Mouse (Mus musculus): ENCODE results near the gene Olfr178. TPM values are rescaled to one million over a fixed set of nuclear protein-coding genes. Genes with fewer than 3 reads are reported as not detected.

Olfr178 gene
- polyA plus RNA-seq, 1 experiment, result not detected

DNA sequence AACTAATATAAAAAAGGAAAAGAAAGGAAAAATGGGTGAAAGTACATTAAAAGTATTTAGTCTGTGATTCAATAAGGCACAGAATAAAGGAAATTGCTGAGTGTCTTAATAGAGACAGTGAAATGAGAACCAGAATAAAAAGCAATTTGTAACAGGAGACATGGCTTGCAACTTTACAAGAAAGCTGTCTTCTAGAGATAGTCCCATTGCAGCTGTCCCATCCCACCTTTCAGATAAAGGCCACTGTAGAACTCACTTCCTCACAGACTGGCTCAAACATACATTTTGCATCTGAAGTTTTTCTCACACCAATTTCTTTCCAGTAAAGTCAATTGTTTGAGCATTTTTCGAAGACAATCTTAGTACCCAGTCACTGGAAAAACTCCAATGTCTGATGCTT is 30.4 kb downstream of the Olfr178 start:
- Histone ChIP-seq H3K79me2 (ENCODE audit: control insufficient read depth, insufficient read depth) (no peaks in the 10 kb centered on the region), H3K36me3 (ENCODE audit: control insufficient read depth, insufficient read depth) (no peaks in the 10 kb centered on the region), H3ac (ENCODE audit: control insufficient read depth, insufficient read length) (no peak overlapping the region), H3K4me3 (no peak overlapping the region), H3K27me3 (ENCODE audit: control insufficient read depth, insufficient read depth, insufficient read length) (no peaks in the 10 kb centered on the region), H3K4me2 (ENCODE audit: low read depth) (no peak overlapping the region)
- TF ChIP-seq TCF12 (IDR thresholded peaks at IDR 0.05; ENCODE audit: insufficient read depth, poor library complexity, severe bottlenecking), result no peak
- TF ChIP-seq CEBPB (IDR thresholded peaks at IDR 0.05; ENCODE audit: insufficient read depth, poor library complexity, severe bottlenecking), result no peak
- no peak for TF ChIP-seq MYOG (IDR thresholded peaks at IDR 0.05; ENCODE audit: control insufficient read depth in 1 of 3, insufficient read depth in 1 of 3, insufficient read length in 2 of 3, low read depth in 2 of 3)
- no peak for TF ChIP-seq POLR2AphosphoS2 (IDR thresholded peaks at IDR 0.05; ENCODE audit: insufficient read length, low read depth)
- TF ChIP-seq E2F4 (IDR thresholded peaks at IDR 0.05; ENCODE audit: insufficient read depth), result no peak
- no peak for TF ChIP-seq MAX (IDR thresholded peaks at IDR 0.05; ENCODE audit: low read depth)
- TF ChIP-seq POLR2A (IDR thresholded peaks at IDR 0.05; ENCODE audit: insufficient read length, low read depth), result no peak
- TF ChIP-seq SRF (IDR thresholded peaks at IDR 0.05; ENCODE audit: control insufficient read depth, insufficient read length, low read depth), result no peak
- TF ChIP-seq USF1 (IDR thresholded peaks at IDR 0.05; ENCODE audit: low read depth), result no peak

DNA sequence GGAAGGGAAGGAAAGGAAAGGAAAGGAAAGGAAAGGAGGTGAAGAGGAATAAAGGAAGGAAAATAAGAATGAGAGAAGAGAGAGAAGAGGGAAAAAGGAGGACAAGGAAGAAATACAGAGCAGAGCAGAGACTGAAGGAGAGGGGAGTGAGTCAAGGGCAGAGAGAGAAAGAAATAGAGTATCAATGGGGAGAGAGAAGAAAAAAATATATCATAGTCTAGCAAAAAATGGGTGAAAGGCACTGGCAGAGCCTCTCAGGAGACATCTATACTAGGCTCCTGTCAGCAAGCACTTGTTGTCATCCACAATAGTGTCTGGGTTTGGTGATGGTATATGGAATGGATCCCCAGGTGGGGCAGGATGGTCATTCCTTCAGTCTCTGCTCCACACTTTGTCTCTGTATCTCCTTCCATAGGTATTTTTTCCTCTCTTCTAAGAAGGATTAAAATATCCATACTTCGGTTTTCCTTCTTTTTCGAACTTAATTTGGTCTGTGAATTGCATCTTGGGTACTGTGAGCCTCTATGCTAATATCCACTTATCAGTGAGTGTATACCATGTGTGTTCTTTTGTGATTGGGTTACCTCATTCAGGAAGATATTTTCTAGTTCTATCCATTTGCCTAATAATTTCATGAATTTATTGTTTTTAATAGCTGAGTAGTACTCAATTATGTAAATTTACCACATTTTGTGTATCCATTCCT is 31.7 kb downstream of the Olfr178 start:
- Histone ChIP-seq H3ac (ENCODE audit: control insufficient read depth, insufficient read length) (no peak overlapping the region), H3K36me3 (ENCODE audit: control insufficient read depth, insufficient read depth) (no peaks in the 10 kb centered on the region), H3K27me3 (ENCODE audit: control insufficient read depth, insufficient read depth, insufficient read length) (no peaks in the 10 kb centered on the region), H3K4me3 (no peak overlapping the region), H3K79me2 (ENCODE audit: control insufficient read depth, insufficient read depth) (no peaks in the 10 kb centered on the region), H3K4me2 (ENCODE audit: low read depth) (no peak overlapping the region)
- TF ChIP-seq MYOD1 (IDR thresholded peaks at IDR 0.05; ENCODE audit: control insufficient read depth in 1 of 3, insufficient read length in 2 of 3, low read depth in 2 of 3) (no peak), POLR2AphosphoS2 (IDR thresholded peaks at IDR 0.05; ENCODE audit: insufficient read length, low read depth) (no peak), USF1 (IDR thresholded peaks at IDR 0.05; ENCODE audit: low read depth) (no peak), TCF12 (IDR thresholded peaks at IDR 0.05; ENCODE audit: insufficient read depth, poor library complexity, severe bottlenecking) (no peak), MAX (IDR thresholded peaks at IDR 0.05; ENCODE audit: low read depth) (no peak), CEBPB (IDR thresholded peaks at IDR 0.05; ENCODE audit: insufficient read depth, poor library complexity, severe bottlenecking) (no peak), TCF3 (IDR thresholded peaks at IDR 0.05; ENCODE audit: insufficient read length, low read depth) (no peak)

Other genes starting within 250 kb of the Olfr178 start
- gene Cpox, start 221.8 kb downstream of the Olfr178 start, polyA plus RNA-seq (2012; fragmentation: generic; extraction: Trizol), result 20.0 TPM
- not detected for gene Gpr15, start 173.0 kb downstream of the Olfr178 start, polyA plus RNA-seq (2012; fragmentation: generic; extraction: Trizol)
- gene Cldnd1, start 164.2 kb downstream of the Olfr178 start, polyA plus RNA-seq (2012; fragmentation: generic; extraction: Trizol), result 68.1 TPM
- gene Olfr172, start 128.9 kb downstream of the Olfr178 start, polyA plus RNA-seq (2012; fragmentation: generic; extraction: Trizol), result not detected
- gene Olfr173, start 91.8 kb downstream of the Olfr178 start, polyA plus RNA-seq (2012; fragmentation: generic; extraction: Trizol), result not detected
- not detected for gene Olfr175-ps1, start 65.3 kb downstream of the Olfr178 start, polyA plus RNA-seq (2012; fragmentation: generic; extraction: Trizol)
- gene Olfr177, start 17.3 kb downstream of the Olfr178 start, polyA plus RNA-seq (2012; fragmentation: generic; extraction: Trizol), result not detected
- not detected for gene Olfr181, start 36.7 kb upstream of the Olfr178 start, polyA plus RNA-seq (2012; fragmentation: generic; extraction: Trizol)
- not detected for gene Olfr180, start 37.3 kb upstream of the Olfr178 start, polyA plus RNA-seq (2012; fragmentation: generic; extraction: Trizol)
- gene Olfr183, start 103.3 kb upstream of the Olfr178 start, polyA plus RNA-seq (2012; fragmentation: generic; extraction: Trizol), result not detected
- gene Olfr186, start 138.2 kb upstream of the Olfr178 start, polyA plus RNA-seq (2012; fragmentation: generic; extraction: Trizol), result not detected
- gene Olfr187, start 147.7 kb upstream of the Olfr178 start, polyA plus RNA-seq (2012; fragmentation: generic; extraction: Trizol), result not detected
- not detected for gene Olfr190, start 185.9 kb upstream of the Olfr178 start, polyA plus RNA-seq (2012; fragmentation: generic; extraction: Trizol)
- not detected for gene Olfr191, start 197.8 kb upstream of the Olfr178 start, polyA plus RNA-seq (2012; fragmentation: generic; extraction: Trizol)
- not detected for gene Olfr193, start 219.8 kb upstream of the Olfr178 start, polyA plus RNA-seq (2012; fragmentation: generic; extraction: Trizol)
- gene Olfr194, start 229.0 kb upstream of the Olfr178 start, polyA plus RNA-seq (2012; fragmentation: generic; extraction: Trizol), result not detected

Measured in myocyte (in vitro differentiated cells).